Mouse (Mus musculus) activated CD4-positive, CD25-positive, alpha-beta regulatory T cell, adult 4 months (primary cell): ENCODE data around the gene Fam20b. TPM values are rescaled to one million over a fixed set of nuclear protein-coding genes. Genes with fewer than 3 reads are reported as not detected.

ENCODE experiments used
- ATAC-seq: one replicate; pipeline ENCODE4 v1.8.0; 2017
- polyA plus RNA-seq, 2 experiments: library from polyadenylated mRNA; unstranded; fragments of 100-300 nt; shearing (Covaris generic); gene quantifications; one replicate each; pipeline ENCODE4 v1.2.1; 2017

Fam20b gene
- polyA plus RNA-seq, 2 experiments from 2014 or later: 11.2 to 12.4 TPM

GRCm38 (mm10) chr1:156630965-156631364 is 87.9 kb downstream of the Fam20b start:
- ATAC-seq: no peak

DNA sequence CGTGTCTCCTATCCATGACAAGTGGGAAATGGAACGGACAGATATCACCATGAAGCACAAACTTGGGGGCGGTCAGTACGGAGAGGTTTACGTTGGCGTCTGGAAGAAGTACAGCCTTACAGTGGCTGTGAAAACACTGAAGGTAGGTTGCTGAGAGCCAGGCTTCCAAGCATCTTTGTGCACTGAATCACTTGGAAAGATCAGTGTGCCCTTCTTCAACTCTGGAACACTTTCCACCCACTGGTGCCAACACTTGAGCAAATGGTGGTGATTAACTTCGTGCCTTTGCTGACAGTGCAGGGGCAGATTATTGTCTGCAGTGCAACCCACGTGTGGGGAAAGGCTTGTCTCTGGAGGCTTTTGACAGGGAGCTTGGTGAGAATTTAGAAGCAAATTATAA is 88.9 kb downstream of the Fam20b start:
- no peak for ATAC-seq

Other genes starting within 250 kb of the Fam20b start
- 10 to 100 TPM; 44.4 to 50.5 TPM for gene Soat1, start 244.8 kb downstream of the Fam20b start, polyA plus RNA-seq
- gene Gm10031, start 195.1 kb downstream of the Fam20b start, polyA plus RNA-seq: 1 to 10 TPM; 2.4 to 5.2 TPM
- 1 to 10 TPM; 3.3 TPM for gene Abl2, start 160.3 kb downstream of the Fam20b start, polyA plus RNA-seq
- 10 to 100 TPM; 21.6 to 22.8 TPM for gene Tor3a, start 44.7 kb downstream of the Fam20b start, polyA plus RNA-seq
- gene Angptl1, start 119.5 kb upstream of the Fam20b start, polyA plus RNA-seq: under 1 TPM; 0.74 to 0.83 TPM
- gene Ralgps2, start 220.5 kb upstream of the Fam20b start, polyA plus RNA-seq: 10 to 100 TPM; 26.6 to 41.1 TPM